Mouse (Mus musculus) liver, embryonic 16.5 days (tissue): Measurements from ENCODE around the gene Caln1. TPM values are rescaled to one million over a fixed set of nuclear protein-coding genes. Genes with fewer than 3 reads are reported as not detected.

Experiments
- ATAC-seq: fragments of 200-750 bp; cut with Nextera tagmentation; 2 replicates; pipeline ENCODE4 v1.8.0; 2017; ENCODE audit warnings: low read depth, mild to moderate bottlenecking, moderate number of reproducible peaks, moderate library complexity
- H3K27ac ChIP-seq: fragments of 300-500 bp; sonication (generic); 2 replicates; pipeline ENCODE4 v1.5.1; 2014; ENCODE audit warnings: mild to moderate bottlenecking, low read length
- H3K27me3 ChIP-seq: fragments of 300-500 bp; sonication (generic); 2 replicates; pipeline ENCODE4 v1.6.1; 2014; ENCODE audit warnings: low read depth, low read length, mixed read lengths; ENCODE audit not compliant: control insufficient read depth, insufficient read depth
- H3K36me3 ChIP-seq: fragments of 300-500 bp; sonication (generic); 2 replicates; pipeline ENCODE4 v1.6.1; 2014; ENCODE audit warnings: mild to moderate bottlenecking; ENCODE audit not compliant: control insufficient read depth, insufficient read depth
- H3K4me1 ChIP-seq: fragments of 300-500 bp; sonication (generic); 2 replicates; pipeline ENCODE4 v1.6.1; 2014; ENCODE audit warnings: low read depth, low read length, mixed read lengths; ENCODE audit not compliant: control insufficient read depth
- H3K4me2 ChIP-seq: fragments of 300-500 bp; sonication (generic); 2 replicates; pipeline ENCODE4 v1.6.1; 2014; ENCODE audit warnings: low read depth, low read length, mixed read lengths
- H3K4me3 ChIP-seq: fragments of 300-500 bp; sonication (generic); 2 replicates; pipeline ENCODE4 v1.5.1; 2014; ENCODE audit warnings: low read depth, mild to moderate bottlenecking, low read length
- H3K9ac ChIP-seq: fragments of 300-500 bp; sonication (generic); 2 replicates; pipeline ENCODE4 v1.6.1; 2014; ENCODE audit warnings: low read depth, low read length
- H3K9me3 ChIP-seq: fragments of 300-500 bp; sonication (generic); replicated peaks from 2 replicates; pipeline ENCODE4 v1.6.1; 2016; ENCODE audit warnings: low read length; ENCODE audit not compliant: control insufficient read depth
- WGBS: fragments of 180-500 bp; shearing (Covaris S2); extraction: QIAGEN DNeasy Blood & Tissue Kit; methylation state at CpG from one replicate; pipeline ENCODE4 v1.1.7; 2014; ENCODE audit not compliant: insufficient replicate concordance; 5-methylcytosine and 5-hydroxymethylcytosine counted together
- polyA plus RNA-seq: library from polyadenylated mRNA; unstranded; fragments of >200 nt; fragmentation: Nextera tagmentation; extraction: Ambion mirVana; gene quantifications from 2 replicates; pipeline ENCODE4 v1.2.1, GENCODE M21; 2015

The Caln1 gene
- polyA plus RNA-seq, 1 experiment from 2014 or later: not detected

- ATAC-seq: no peak
- Histone ChIP-seq H3K4me3 (no peak overlapping the region), H3K27me3 (no peaks in the 10 kb centered on the region), H3K9ac (no peak overlapping the region), H3K36me3 (no peaks in the 10 kb centered on the region), H3K27ac (no peak overlapping the region), H3K9me3 (no peaks in the 10 kb centered on the region), H3K4me1 (no peaks in the 10 kb centered on the region), H3K4me2 (no peak overlapping the region)
- 54% methylated on average over 2 of the region's 2 CpGs for WGBS
These were observed 158.2 kb downstream of the Caln1 start for GRCm38 (mm10) chr5:130527416-130527815.

- Histone ChIP-seq H3K4me1 (no peaks in the 10 kb centered on the region), H3K36me3 (no peaks in the 10 kb centered on the region), H3K9ac (no peak overlapping the region), H3K4me2 (no peak overlapping the region), H3K4me3 (no peak overlapping the region), H3K27ac (no peak overlapping the region), H3K9me3 (peaks cover 8% of the 10 kb centered on the region), H3K27me3 (no peaks in the 10 kb centered on the region)
- ATAC-seq: no peak
- WGBS: 67% methylated on average over 5 of the region's 5 CpGs
These were observed 178.2 kb downstream of the Caln1 start for GRCm38 (mm10) chr5:130547496-130547895.

GRCm38 (mm10) chr5:130553916-130554315, 184.7 kb downstream of the Caln1 start:
- Histone ChIP-seq H3K27me3 (no peaks in the 10 kb centered on the region), H3K4me2 (no peak overlapping the region), H3K9ac (no peak overlapping the region), H3K9me3 (no peaks in the 10 kb centered on the region; the same call in 1 of the 2 replicates), H3K4me1 (no peaks in the 10 kb centered on the region), H3K4me3 (no peak overlapping the region), H3K36me3 (no peaks in the 10 kb centered on the region), H3K27ac (no peak overlapping the region)
- ATAC-seq: no peak
- WGBS: 42% methylated on average over 4 of the region's 4 CpGs

- ATAC-seq: no peak
- H3K27ac ChIP-seq: no peak overlapping the region
- H3K9me3 ChIP-seq: no peaks in the 10 kb centered on the region
- no peaks in the 10 kb centered on the region for H3K27me3 ChIP-seq
- H3K4me2 ChIP-seq: no peak overlapping the region
- H3K9ac ChIP-seq: no peak overlapping the region
- 70% methylated on average over 3 of the region's 3 CpGs for WGBS
- H3K36me3 ChIP-seq: no peaks in the 10 kb centered on the region
- H3K4me3 ChIP-seq: no peak overlapping the region
- H3K4me1 ChIP-seq: no peaks in the 10 kb centered on the region
These were observed 193.9 kb downstream of the Caln1 start for GRCm38 (mm10) chr5:130563146-130563545.

- no peak overlapping the region for H3K4me3 ChIP-seq
- H3K27ac ChIP-seq: no peak overlapping the region
- no peaks in the 10 kb centered on the region for H3K9me3 ChIP-seq
- ATAC-seq: no peak
- H3K4me1 ChIP-seq: no peaks in the 10 kb centered on the region
- no peaks in the 10 kb centered on the region for H3K36me3 ChIP-seq
- no peak overlapping the region for H3K9ac ChIP-seq
- H3K4me2 ChIP-seq: no peak overlapping the region
- H3K27me3 ChIP-seq: no peaks in the 10 kb centered on the region
- WGBS: 65% methylated on average over 3 of the region's 3 CpGs
These were observed 196.7 kb downstream of the Caln1 start for GRCm38 (mm10) chr5:130566002-130566401.

- H3K4me2 ChIP-seq: no peak overlapping the region
- H3K27me3 ChIP-seq: no peaks in the 10 kb centered on the region
- H3K9ac ChIP-seq: no peak overlapping the region
- no peaks in the 10 kb centered on the region for H3K4me1 ChIP-seq
- no peaks in the 10 kb centered on the region for H3K36me3 ChIP-seq
- no peaks in the 10 kb centered on the region for H3K9me3 ChIP-seq
- no peak overlapping the region for H3K4me3 ChIP-seq
- H3K27ac ChIP-seq: no peak overlapping the region
- WGBS: 48% methylated on average over 2 of the region's 2 CpGs
- no peak for ATAC-seq
These were observed 208.3 kb downstream of the Caln1 start for GRCm38 (mm10) chr5:130577581-130577980.

- H3K27ac ChIP-seq: no peak overlapping the region
These were observed 214.8 kb downstream of the Caln1 start for GRCm38 (mm10) chr5:130584042-130584441.

GRCm38 (mm10) chr5:130586257-130586656, 217.0 kb downstream of the Caln1 start:
- H3K27ac ChIP-seq: no peak overlapping the region
- WGBS: 73% methylated on average over 4 of the region's 4 CpGs
- no peak overlapping the region for H3K4me2 ChIP-seq
- H3K4me1 ChIP-seq: no peaks in the 10 kb centered on the region
- H3K9me3 ChIP-seq: peaks cover 5% of the 10 kb centered on the region
- no peak overlapping the region for H3K9ac ChIP-seq
- ATAC-seq: no peak
- no peaks in the 10 kb centered on the region for H3K36me3 ChIP-seq
- H3K4me3 ChIP-seq: no peak overlapping the region
- no peaks in the 10 kb centered on the region for H3K27me3 ChIP-seq

More at GRCm38 (mm10) chr5:130584042-130584441, 214.8 kb downstream of the Caln1 start:
- Histone ChIP-seq H3K4me1 (no peaks in the 10 kb centered on the region), H3K4me3 (no peak overlapping the region), H3K4me2 (no peak overlapping the region), H3K9me3 (peaks cover 5% of the 10 kb centered on the region), H3K36me3 (no peaks in the 10 kb centered on the region), H3K27me3 (no peaks in the 10 kb centered on the region), H3K9ac (no peak overlapping the region)
- ATAC-seq: no peak
- 51% methylated on average over 3 of the region's 3 CpGs for WGBS

- Histone ChIP-seq H3K4me1 (no peaks in the 10 kb centered on the region), H3K27me3 (no peaks in the 10 kb centered on the region), H3K27ac (no peak overlapping the region), H3K4me3 (no peak overlapping the region), H3K4me2 (no peak overlapping the region), H3K9ac (no peak overlapping the region), H3K36me3 (no peaks in the 10 kb centered on the region), H3K9me3 (no peaks in the 10 kb centered on the region; the same call in 1 of the 2 replicates)
- no peak for ATAC-seq
- WGBS: 66% methylated on average over 6 of the region's 6 CpGs
These were observed 227.3 kb downstream of the Caln1 start for GRCm38 (mm10) chr5:130596541-130596940.
